Comparison of ENCODE assay signal across 10 mouse cellular contexts in the genomic region with DNA sequence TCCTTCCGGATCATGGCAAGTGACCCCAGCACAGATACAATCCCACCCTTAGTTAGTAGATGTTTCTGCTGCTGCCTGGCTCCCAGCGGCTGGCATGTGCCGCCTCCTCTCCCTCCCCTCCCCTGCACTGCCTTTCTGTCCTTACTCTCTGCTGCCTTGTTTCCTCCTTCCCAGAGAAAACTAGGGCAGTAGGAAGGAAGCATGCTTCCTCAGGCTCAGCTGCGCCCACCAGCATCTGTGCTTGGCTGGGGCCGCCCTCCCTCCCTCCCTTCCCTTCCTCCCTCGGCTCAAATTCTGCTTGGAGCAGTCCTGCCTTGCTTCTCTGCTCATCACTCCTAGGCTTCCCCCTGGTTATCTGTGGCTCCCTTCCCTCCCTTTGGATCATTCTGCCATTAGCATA. TPM values are rescaled to one million over a fixed set of nuclear protein-coding genes. Genes with fewer than 3 reads are reported as not detected.
A peak's percentile ranks its signal among the peaks of the same experiment; 100 is the strongest.
DNase-seq lines count a peak whose midpoint lies in the region; ATAC-seq lines count a peak whose summit lies in the region.
"Had no signal": no experiment of that assay in that cellular context is flagged by ENCODE, and none has a peak within 500 bp of the region (broad histone marks: within the 10 kb centered on the region; RNA-seq: fewer than 3 reads in every experiment).

No protein-coding gene starts in this region.

- ATAC-seq in granulocyte monocyte progenitor cell, adult 5-6 weeks (replicated peaks; ENCODE audit: poor library complexity, severe bottlenecking) = no peak

- peak; percentile 19 for DNase-seq in adrenal gland, adult 2 months
- DNase-seq in adrenal gland, postnatal 4 days (ENCODE audit: low spot score in 2 of 2) = no peak
- peak; percentile 60 to 75 for DNase-seq in left cerebral cortex, adult 18-20 months (ENCODE audit: low spot score in 2 of 2)
- DNase-seq in left cerebral cortex, adult 11 months (ENCODE audit: low spot score) = no peak
- DNase-seq in kidney, postnatal 14 days = peak; percentile 54
- DNase-seq in right cerebral cortex, postnatal 10 days (ENCODE audit: low spot score in 2 of 2) = peak; percentile 75 to 83
- DNase-seq in urinary bladder, postnatal 4 days (ENCODE audit: low spot score in 2 of 2) = no peak

RNA-seq across cellular contexts. Expression of gene Fam43b, which starts 18.4 kb away (rescaled TPM):
- total RNA-seq in adrenal gland, adult 2 months (2021) = 1 to 10 TPM; 2.1 to 4.8 TPM
- 10.3 and 10.9 TPM in 2 replicates for polyA plus RNA-seq in adrenal gland, adult 2 months (2012; rRNA removed)
- total RNA-seq in adrenal gland, postnatal 4 days (2021) = 1 to 10 TPM; 2.2 to 3.2 TPM
- 10 to 100 TPM; 48.0 TPM for total RNA-seq in left cerebral cortex, adult 18-20 months (2021)
- not detected in 2 replicates for total RNA-seq in granulocyte monocyte progenitor cell, adult 5-6 weeks (2014; fragmentation: Nextera tagmentation)
- total RNA-seq in granulocyte monocyte progenitor cell, adult 5-6 weeks (2017) = not detected in 2 replicates
- total RNA-seq: neutrophil, adult 5-6 weeks had no signal
- polyA plus RNA-seq: limb, embryonic 13.5 days had no signal

RNA-seq across cellular contexts. Expression of gene Mul1, which starts 19.7 kb away (rescaled TPM):
- total RNA-seq in adrenal gland, adult 2 months (2021) = 10 to 100 TPM; 45.1 to 61.0 TPM
- 20.4 and 26.9 TPM in 2 replicates for polyA plus RNA-seq in adrenal gland, adult 2 months (2012; rRNA removed)
- total RNA-seq in adrenal gland, postnatal 4 days (2021) = 10 to 100 TPM; 46.4 to 51.4 TPM
- total RNA-seq in left cerebral cortex, adult 18-20 months (2021) = 10 to 100 TPM; 70.8 to 72.3 TPM
- 7.4 and 10.1 TPM in 2 replicates for total RNA-seq in granulocyte monocyte progenitor cell, adult 5-6 weeks (2014; fragmentation: Nextera tagmentation)
- 7.6 and 8.7 TPM in 2 replicates for total RNA-seq in granulocyte monocyte progenitor cell, adult 5-6 weeks (2017)

RNA-seq across cellular contexts. Expression of gene Camk2n1, which starts 39.4 kb away (rescaled TPM):
- 10 to 100 TPM; 24.4 to 26.4 TPM for total RNA-seq in adrenal gland, adult 2 months (2021)
- polyA plus RNA-seq in adrenal gland, adult 2 months (2012; rRNA removed) = 30.9 and 69.4 TPM in 2 replicates
- 10 to 100 TPM; 32.9 to 36.4 TPM for total RNA-seq in adrenal gland, postnatal 4 days (2021)
- total RNA-seq in left cerebral cortex, adult 18-20 months (2021) = 1,000 to 10,000 TPM; 1,197 to 1,322 TPM
- not detected in 2 replicates for total RNA-seq in granulocyte monocyte progenitor cell, adult 5-6 weeks (2014; fragmentation: Nextera tagmentation)
- total RNA-seq in granulocyte monocyte progenitor cell, adult 5-6 weeks (2017) = not detected in 2 replicates

RNA-seq across cellular contexts. Expression of gene Cda, which starts 46.9 kb away (rescaled TPM):
- 10 to 100 TPM; 11.2 to 15.5 TPM for total RNA-seq in adrenal gland, adult 2 months (2021)
- polyA plus RNA-seq in adrenal gland, adult 2 months (2012; rRNA removed) = 26.4 and 31.5 TPM in 2 replicates
- 10 to 100 TPM; 15.7 to 22.9 TPM for total RNA-seq in adrenal gland, postnatal 4 days (2021)
- total RNA-seq in left cerebral cortex, adult 18-20 months (2021) = 1 to 10 TPM; 5.0 to 6.1 TPM
- total RNA-seq in granulocyte monocyte progenitor cell, adult 5-6 weeks (2014; fragmentation: Nextera tagmentation) = not detected in 2 replicates
- total RNA-seq in granulocyte monocyte progenitor cell, adult 5-6 weeks (2017) = not detected in 2 replicates
- total RNA-seq: neutrophil, adult 5-6 weeks had no signal

Comparison
In these comparisons a context has a peak if more than half of its experiments do, and no peak if none do; other contexts are left out.
1. DNase-seq: peak in adrenal gland, adult 2 months (single experiment), left cerebral cortex, adult 18-20 months (2 of 2), kidney, postnatal 14 days (single experiment) and right cerebral cortex, postnatal 10 days (2 of 2); none in adrenal gland, postnatal 4 days (0 of 2), left cerebral cortex, adult 11 months (single experiment) and urinary bladder, postnatal 4 days (0 of 2).
2. RNA of gene Fam43b, which starts 18.4 kb away (total RNA-seq): 48.0 TPM in left cerebral cortex, adult 18-20 months; 2.1 to 4.8 TPM in adrenal gland, adult 2 months, 2.2 to 3.2 TPM in adrenal gland, postnatal 4 days and not detected in granulocyte monocyte progenitor cell, adult 5-6 weeks; every median in the first group is over 4 times any median in the second.
3. RNA of gene Mul1, which starts 19.7 kb away (total RNA-seq): 70.8 to 72.3 TPM in left cerebral cortex, adult 18-20 months, 45.1 to 61.0 TPM in adrenal gland, adult 2 months and 46.4 to 51.4 TPM in adrenal gland, postnatal 4 days; 7.4 to 10.1 TPM in granulocyte monocyte progenitor cell, adult 5-6 weeks; every median in the first group is over 4 times any median in the second.
4. RNA of gene Camk2n1, which starts 39.4 kb away (total RNA-seq): 1,197 to 1,322 TPM in left cerebral cortex, adult 18-20 months; 32.9 to 36.4 TPM in adrenal gland, postnatal 4 days, 24.4 to 26.4 TPM in adrenal gland, adult 2 months and not detected in granulocyte monocyte progenitor cell, adult 5-6 weeks; every median in the first group is over 10 times any median in the second.